9 mouse cellular contexts compared by ENCODE assay signal in genomic region chr12:105562056-105562820, GRCm38 (mm10). TPM values are rescaled to one million over a fixed set of nuclear protein-coding genes. Genes with fewer than 3 reads are reported as not detected.
DNase-seq lines count a peak whose midpoint lies in the region; ATAC-seq lines count a peak whose summit lies in the region.
"Had no signal": no experiment of that assay in that cellular context is flagged by ENCODE, and none has a peak within 500 bp of the region (broad histone marks: within the 10 kb centered on the region; RNA-seq: fewer than 3 reads in every experiment).

No protein-coding gene starts in this region.

- peaks cover 25% of the 10 kb centered on the region for H3K27me3 ChIP-seq in embryonic facial prominence, embryonic 14.5 days (replicated peaks; ENCODE audit: control insufficient read depth, insufficient read depth, low read length)
- H3K27me3 ChIP-seq in hindbrain, embryonic 10.5 days (ENCODE audit: insufficient read depth, poor library complexity, severe bottlenecking), result peaks cover 62% of the 10 kb centered on the region
- peaks cover 33% of the 10 kb centered on the region for H3K27me3 ChIP-seq in midbrain, embryonic 14.5 days (ENCODE audit: control insufficient read depth, insufficient read depth, low read length)

- H3K4me2 ChIP-seq in embryonic facial prominence, embryonic 14.5 days (ENCODE audit: low read depth, low read length), result peak overlapping the region; percentile 63
- peak overlapping the region; percentile 56 for H3K4me2 ChIP-seq in midbrain, embryonic 14.5 days (ENCODE audit: low read length)

- DNase-seq in heart, adult 11 months, result peak; percentile 97
- DNase-seq in heart, postnatal 4 days, result no peak
- DNase-seq in embryonic facial prominence, embryonic 14.5 days (ENCODE audit: low spot score), result no peak
- no peak for DNase-seq in hindbrain, embryonic 10.5 days (ENCODE audit: low spot score)
- no peak for DNase-seq in midbrain, embryonic 14.5 days
- no peak for DNase-seq in retina, postnatal 1 day
- DNase-seq in left cerebral cortex, postnatal 4 days, result no peak
- no peak for DNase-seq in spleen, postnatal 14 days (ENCODE audit: low spot score in 2 of 2)

- intact Hi-C loops in left cerebral cortex, postnatal 4 days (cut with DNase I), result no loop called here

- peaks cover 9% of the 10 kb centered on the region for H3K4me1 ChIP-seq in embryonic facial prominence, embryonic 14.5 days (ENCODE audit: control insufficient read depth, insufficient read depth, low read length)
- peaks cover 36% of the 10 kb centered on the region for H3K4me1 ChIP-seq in hindbrain, embryonic 10.5 days (replicated peaks)
- H3K4me1 ChIP-seq in midbrain, embryonic 14.5 days (ENCODE audit: control insufficient read depth, insufficient read depth, low read length), result peaks cover 10% of the 10 kb centered on the region; the same call in 1 of the 2 replicates

- H3K36me3 ChIP-seq in embryonic facial prominence, embryonic 14.5 days (ENCODE audit: control insufficient read depth, insufficient read depth, low read length), result no peaks in the 10 kb centered on the region
- no peaks in the 10 kb centered on the region for H3K36me3 ChIP-seq in hindbrain, embryonic 10.5 days
- no peaks in the 10 kb centered on the region for H3K36me3 ChIP-seq in midbrain, embryonic 14.5 days (ENCODE audit: control insufficient read depth, insufficient read depth, low read length)

- H3K9ac ChIP-seq in embryonic facial prominence, embryonic 14.5 days (ENCODE audit: low read depth, low read length), result peak overlapping the region; percentile 43; the same call in 1 of the 2 replicates
- no peak overlapping the region for H3K9ac ChIP-seq in midbrain, embryonic 14.5 days (replicated peaks; ENCODE audit: low read length)
- H3K9ac ChIP-seq: liver, embryonic 14.5 days had no signal

- 34% methylated on average over 8 of the region's 8 CpGs for WGBS in embryonic facial prominence, embryonic 14.5 days
- WGBS in hindbrain, embryonic 10.5 days, result 31% methylated on average over 8 of the region's 8 CpGs
- 33% methylated on average over 8 of the region's 8 CpGs for WGBS in midbrain, embryonic 14.5 days

- peaks cover 8% of the 10 kb centered on the region for H3K9me3 ChIP-seq in embryonic facial prominence, embryonic 14.5 days (ENCODE audit: control insufficient read depth, low read length)
- H3K9me3 ChIP-seq in hindbrain, embryonic 10.5 days, result peaks cover 6% of the 10 kb centered on the region; the same call in 1 of the 2 replicates
- no peaks in the 10 kb centered on the region for H3K9me3 ChIP-seq in midbrain, embryonic 14.5 days (ENCODE audit: control insufficient read depth, low read length)

- peak overlapping the region; percentile 32 for H3K4me3 ChIP-seq in embryonic facial prominence, embryonic 14.5 days (ENCODE audit: low read depth, low read length)
- H3K4me3 ChIP-seq in hindbrain, embryonic 10.5 days, result peak overlapping the region; percentile 51
- peak overlapping the region; percentile 30; the same call in 1 of the 2 replicates for H3K4me3 ChIP-seq in midbrain, embryonic 14.5 days (replicated peaks; ENCODE audit: low read depth, low read length)

- no peak; the same call in 1 of the 2 replicates for ATAC-seq in embryonic facial prominence, embryonic 14.5 days (ENCODE audit: low read depth)
- ATAC-seq in midbrain, embryonic 14.5 days (ENCODE audit: low FRiP score, low TSS enrichment), result no peak

- H3K27ac ChIP-seq in embryonic facial prominence, embryonic 14.5 days (replicated peaks; ENCODE audit: low read depth, low read length), result no peak overlapping the region
- no peak overlapping the region for H3K27ac ChIP-seq in hindbrain, embryonic 10.5 days
- H3K27ac ChIP-seq in midbrain, embryonic 14.5 days (replicated peaks; ENCODE audit: low read depth, low read length), result no peak overlapping the region
- H3K27ac ChIP-seq: liver, embryonic 14.5 days had no signal

RNA-seq across cellular contexts. Expression of gene Bdkrb2, which starts 0.8 kb away (rescaled TPM):
- 1 to 10 TPM; 2.1 to 2.5 TPM for total RNA-seq in heart, postnatal 4 days (2021)
- 1.0 and 1.4 TPM in 2 replicates for polyA plus RNA-seq in embryonic facial prominence, embryonic 14.5 days (2014; fragmentation: Nextera tagmentation; extraction: Ambion mirVana)
- polyA plus RNA-seq in hindbrain, embryonic 10.5 days (2016; fragmentation: Nextera tagmentation; extraction: Ambion mirVana), result 0.61 and 0.64 TPM in 2 replicates
- polyA plus RNA-seq in midbrain, embryonic 14.5 days (2014; fragmentation: Nextera tagmentation; extraction: Ambion mirVana), result 0.36 and 0.49 TPM in 2 replicates
- under 1 TPM; 0.42 to 0.58 TPM for total RNA-seq in left cerebral cortex, postnatal 4 days (2021)
- polyA plus RNA-seq: liver, embryonic 14.5 days had no signal

RNA-seq across cellular contexts. Expression of gene Bdkrb1, which starts 40.6 kb away (rescaled TPM):
- total RNA-seq in heart, postnatal 4 days (2021), result not detected
- 0.17 TPM in 1 of 2 replicates, not detected in the other for polyA plus RNA-seq in embryonic facial prominence, embryonic 14.5 days (2014; fragmentation: Nextera tagmentation; extraction: Ambion mirVana)
- polyA plus RNA-seq in hindbrain, embryonic 10.5 days (2016; fragmentation: Nextera tagmentation; extraction: Ambion mirVana), result 0.12 TPM in 2 replicates
- polyA plus RNA-seq in midbrain, embryonic 14.5 days (2014; fragmentation: Nextera tagmentation; extraction: Ambion mirVana), result not detected in 2 replicates
- not detected for total RNA-seq in left cerebral cortex, postnatal 4 days (2021)
- polyA plus RNA-seq: liver, embryonic 14.5 days had no signal
